Mouse (Mus musculus): Measurements from ENCODE around the gene Plbd1. TPM values are rescaled to one million over a fixed set of nuclear protein-coding genes. Genes with fewer than 3 reads are reported as not detected.

Plbd1 gene
- total RNA-seq, 2 experiments from 2014 or later = 32.2 to 75.7 TPM

DNA sequence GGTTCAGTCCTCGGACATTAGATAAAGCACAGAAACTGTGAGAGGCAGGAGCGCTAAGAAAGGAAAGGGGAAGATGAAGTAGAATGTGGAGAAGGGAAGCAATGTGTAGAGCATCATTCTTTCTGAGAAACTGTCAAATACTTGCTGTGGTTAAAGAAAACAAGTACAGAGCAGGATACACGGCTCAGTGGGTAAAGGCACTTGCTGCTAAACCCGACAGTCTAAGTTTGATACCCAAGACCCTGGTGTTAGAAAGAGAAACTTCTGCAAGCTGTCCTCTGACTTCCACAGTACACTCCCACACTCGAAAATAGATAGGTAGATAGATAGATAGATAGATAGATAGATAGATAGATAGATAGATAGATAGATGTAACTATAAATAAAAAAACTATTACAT lies 8.4 kb downstream of the Plbd1 start:
- DNase-seq (ENCODE audit: low spot score in 2 of 2) = no peak

GRCm38 (mm10) chr6:136650664-136651063 lies 11.1 kb downstream of the Plbd1 start:
- no peak for DNase-seq (ENCODE audit: low spot score in 2 of 2)

DNA sequence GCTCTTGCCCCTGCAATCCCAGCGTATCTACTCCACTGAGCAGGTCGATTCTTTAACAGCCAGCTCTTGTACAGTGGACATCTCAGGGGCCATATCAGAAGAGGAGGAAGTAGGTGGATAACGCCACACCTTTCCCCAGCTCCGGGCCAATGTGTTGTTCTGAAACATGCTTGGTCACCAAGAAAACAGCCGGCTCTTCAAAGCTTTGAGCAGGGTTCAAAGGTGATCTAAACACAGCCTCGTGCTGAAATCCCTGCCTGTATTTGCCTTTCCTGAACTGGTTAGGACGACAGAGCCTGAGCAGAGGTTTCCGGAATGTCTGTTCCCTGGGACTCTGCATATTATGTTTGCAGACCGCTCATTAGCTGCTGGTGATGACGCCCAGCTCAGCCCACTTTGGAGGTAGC lies 14.3 kb downstream of the Plbd1 start:
- no peak for DNase-seq (ENCODE audit: low spot score in 2 of 2)

- DNase-seq (ENCODE audit: low spot score in 2 of 2) = no peak
Observed at GRCm38 (mm10) chr6:136646207-136646606, 15.5 kb downstream of the Plbd1 start.

GRCm38 (mm10) chr6:136645754-136646153 lies 16.0 kb downstream of the Plbd1 start:
- DNase-seq (ENCODE audit: low spot score in 2 of 2) = no peak

- no peak for DNase-seq (ENCODE audit: low spot score in 2 of 2)
Observed at GRCm38 (mm10) chr6:136644171-136644570, 17.6 kb downstream of the Plbd1 start.

DNA sequence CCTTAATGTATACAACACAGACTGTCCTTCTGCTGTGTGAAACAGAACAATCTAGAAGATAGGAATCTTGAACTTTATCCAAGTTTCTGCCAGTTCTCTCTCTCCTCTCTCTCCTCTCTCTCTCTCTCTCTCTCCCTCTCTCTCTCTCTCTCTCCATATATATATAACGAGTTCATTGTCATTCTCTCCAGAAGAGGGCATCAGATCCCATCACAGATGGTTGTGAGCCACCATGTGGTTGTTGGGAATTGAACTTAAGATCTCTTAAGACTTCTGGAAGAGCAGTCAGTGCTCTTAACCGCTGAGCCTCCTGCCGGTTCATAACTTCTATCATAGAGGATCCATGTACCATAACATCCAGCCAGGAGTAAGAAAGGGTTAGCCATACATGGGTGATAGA lies 26.7 kb downstream of the Plbd1 start:
- DNase-seq (ENCODE audit: low spot score in 2 of 2) = no peak

DNA sequence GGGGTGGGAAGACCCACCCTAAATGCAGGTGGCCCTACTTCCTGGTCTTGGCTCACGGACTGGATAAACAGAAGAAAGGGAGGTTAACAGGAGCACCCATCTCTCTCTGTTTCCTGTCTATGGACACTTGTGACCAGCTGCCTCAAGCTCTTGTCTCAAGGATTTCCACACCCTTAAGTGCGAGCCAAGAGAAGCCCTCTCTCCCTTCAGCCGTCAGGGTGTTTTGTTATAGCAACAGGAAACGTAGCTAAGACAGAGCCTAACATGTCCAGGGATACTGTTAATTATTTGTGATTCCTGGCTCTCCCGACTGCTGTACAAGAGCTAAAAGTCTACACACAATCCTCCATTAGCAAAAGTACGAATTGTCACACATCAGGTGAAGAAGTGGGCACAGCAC lies 28.0 kb downstream of the Plbd1 start:
- no peak for DNase-seq (ENCODE audit: low spot score in 2 of 2)

GRCm38 (mm10) chr6:136633154-136633553 lies 28.6 kb downstream of the Plbd1 start:
- DNase-seq (ENCODE audit: low spot score in 2 of 2) = no peak

DNA sequence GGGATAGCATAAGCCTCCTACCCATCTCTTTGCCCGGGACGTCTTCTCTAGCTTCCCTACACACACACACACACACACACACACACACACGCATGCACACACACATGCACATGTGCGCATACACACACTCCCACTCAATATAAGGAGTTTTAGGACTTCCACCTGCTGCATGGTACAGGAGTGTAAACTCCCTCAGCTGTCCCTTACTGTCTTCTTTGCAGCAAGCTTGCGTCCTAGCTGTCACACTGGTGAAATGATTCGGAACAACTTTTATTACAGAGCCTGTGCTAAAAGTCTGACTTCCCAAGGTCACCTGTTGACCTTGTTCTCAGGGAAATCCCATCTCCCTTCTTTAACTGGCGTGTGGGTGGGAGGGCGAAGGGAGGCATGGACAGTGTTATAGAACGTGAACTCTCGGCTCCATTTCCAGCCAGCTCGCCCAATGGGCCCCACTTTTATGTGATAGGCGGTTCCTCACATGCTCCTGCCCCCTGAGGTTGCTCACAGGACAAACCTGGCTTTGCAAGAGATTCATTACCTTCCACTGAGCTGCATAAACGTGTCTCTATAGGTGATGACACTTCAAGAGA lies 29.7 kb downstream of the Plbd1 start:
- no peak for DNase-seq (ENCODE audit: low spot score in 2 of 2)

DNA sequence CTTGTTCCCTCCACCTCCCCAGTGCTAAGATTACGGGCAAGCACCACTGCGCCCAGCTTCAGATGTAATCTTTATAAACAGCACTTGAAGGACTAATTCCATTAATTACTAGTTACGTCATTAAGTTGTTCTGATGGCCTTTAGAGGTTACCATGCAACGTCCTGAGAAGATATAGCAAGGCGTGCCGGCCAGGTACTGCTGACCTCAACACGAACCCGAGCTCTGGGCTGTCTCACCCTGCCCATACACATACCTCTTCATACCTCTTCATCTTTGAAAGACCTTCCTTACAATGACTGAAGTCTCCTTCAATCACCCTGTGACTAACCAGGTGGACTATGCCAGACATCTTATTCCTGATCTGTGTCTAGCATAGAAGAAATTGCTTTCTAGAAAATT lies 30.2 kb downstream of the Plbd1 start:
- DNase-seq (ENCODE audit: low spot score in 2 of 2) = no peak

DNA sequence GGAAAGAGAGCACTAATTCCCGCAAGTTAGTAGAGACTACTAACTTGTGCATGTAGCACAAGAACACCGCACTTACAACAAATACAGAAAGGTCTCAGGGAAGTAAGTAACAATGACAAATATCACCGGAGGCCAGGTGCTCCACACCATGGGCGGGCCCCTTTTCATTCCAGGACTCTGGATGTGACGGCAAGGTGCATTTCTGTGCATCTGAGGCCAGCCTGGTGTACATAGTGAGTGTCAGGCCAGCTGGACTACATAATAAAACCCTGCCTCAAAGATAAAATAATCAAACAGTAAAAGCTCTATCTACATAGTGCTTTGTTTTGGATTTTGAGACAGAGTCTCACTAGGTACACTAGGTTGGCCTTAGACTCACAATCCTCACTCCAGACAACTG lies 32.1 kb downstream of the Plbd1 start:
- no peak for DNase-seq (ENCODE audit: low spot score in 2 of 2)

DNA sequence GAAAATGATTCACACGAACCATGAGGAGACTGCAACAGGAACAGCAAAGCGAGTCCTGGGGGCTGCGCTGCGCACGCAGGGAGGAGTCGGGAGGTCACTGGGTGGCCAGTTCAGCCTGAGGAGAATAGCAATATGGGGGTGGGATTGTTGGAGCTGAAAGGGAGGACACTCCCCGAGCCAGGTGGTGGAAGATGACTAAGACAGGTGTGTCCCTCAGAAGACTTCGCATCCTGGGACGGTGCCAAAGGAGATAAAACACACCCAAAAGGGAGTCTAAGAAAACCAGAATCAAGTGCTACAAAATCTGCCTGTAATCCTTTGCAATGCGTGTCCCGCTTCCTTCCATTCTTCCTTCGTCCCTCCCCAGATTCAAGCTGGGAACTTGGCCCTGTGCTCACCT lies 36.3 kb downstream of the Plbd1 start:
- no peak for DNase-seq (ENCODE audit: low spot score in 2 of 2)

- peak; percentile 71 to 77 for DNase-seq (ENCODE audit: low spot score in 2 of 2)
Observed at GRCm38 (mm10) chr6:136620361-136621139, 41.2 kb downstream of the Plbd1 start.

DNA sequence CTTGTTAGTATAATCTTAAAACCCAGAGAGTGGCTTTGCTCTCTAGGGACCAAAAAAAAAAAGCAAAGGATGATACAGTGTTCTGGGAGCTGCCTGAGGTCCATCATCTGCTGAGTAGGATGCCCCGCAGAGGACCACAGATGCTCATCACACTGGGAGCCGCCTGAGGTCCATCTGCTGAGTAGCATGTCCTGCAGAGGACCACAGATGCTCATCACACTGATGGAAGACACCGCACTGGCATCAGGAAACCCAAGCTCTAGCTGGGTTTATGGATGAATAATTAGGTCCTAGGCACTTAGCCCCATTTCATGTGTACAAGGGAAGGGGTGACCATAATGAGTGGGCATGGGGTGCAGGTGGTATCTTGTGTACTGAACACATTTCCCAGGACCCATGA lies 47.6 kb downstream of the Plbd1 start:
- no peak for DNase-seq (ENCODE audit: low spot score in 2 of 2)

- DNase-seq (ENCODE audit: low spot score in 2 of 2) = no peak
Observed at GRCm38 (mm10) chr6:136612312-136612711, 49.4 kb downstream of the Plbd1 start.

GRCm38 (mm10) chr6:136611351-136612215 lies 50.1 kb downstream of the Plbd1 start:
- peak in 1 of 2 experiments; percentile 40 for DNase-seq (ENCODE audit: low spot score in 2 of 2)

- DNase-seq (ENCODE audit: low spot score in 2 of 2) = no peak
Observed at GRCm38 (mm10) chr6:136602601-136603000, 59.1 kb downstream of the Plbd1 start.

- no peak for DNase-seq (ENCODE audit: low spot score in 2 of 2)
Observed at GRCm38 (mm10) chr6:136594541-136594940, 67.2 kb downstream of the Plbd1 start.

- no peak for DNase-seq (ENCODE audit: low spot score in 2 of 2)
Observed at GRCm38 (mm10) chr6:136590739-136591138, 71.0 kb downstream of the Plbd1 start.

DNA sequence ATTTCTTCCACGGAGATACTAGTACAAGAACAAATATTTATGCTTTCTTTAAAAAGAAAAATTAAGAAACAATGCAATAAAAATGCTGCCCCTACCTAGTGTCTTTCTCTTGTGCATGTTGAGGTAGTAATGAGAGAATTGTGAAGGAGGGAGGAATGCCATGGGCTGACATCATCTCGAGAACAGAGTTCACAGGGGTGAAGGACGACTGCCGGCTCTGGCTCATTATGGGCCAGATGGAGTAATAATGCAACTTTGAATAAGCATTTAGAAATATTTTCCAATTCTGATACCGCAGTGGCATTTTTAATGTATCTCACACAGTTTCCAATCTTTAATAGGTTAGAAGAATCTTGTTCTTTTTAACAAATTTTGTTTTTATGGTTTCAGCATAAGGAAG lies 95.7 kb downstream of the Plbd1 start:
- no peak for DNase-seq (ENCODE audit: low spot score in 2 of 2)
